Mouse (Mus musculus) kidney, postnatal 10 days (tissue): ENCODE measurements around the gene Pnmal1.

Experiments used
- DNase-seq: peaks from one replicate; pipeline ENCODE4 v3.0.0; 2021; ENCODE audit warnings: mixed read lengths

Pnmal1 gene

GRCm38 (mm10) chr7:16924037-16924834 lies 35.2 kb upstream of the Pnmal1 start, which contains the start of gene Calm3:
Calm3 (minus strand) TSS chr7:16924114.
- peak; percentile 100 for DNase-seq

GRCm38 (mm10) chr7:16928341-16928740 lies 31.1 kb upstream of the Pnmal1 start:
- no peak for DNase-seq

GRCm38 (mm10) chr7:16930850-16931249 lies 28.6 kb upstream of the Pnmal1 start:
- DNase-seq, result peak; percentile 85

- peak; percentile 91 for DNase-seq
Measured at GRCm38 (mm10) chr7:16931968-16932627, 27.4 kb upstream of the Pnmal1 start.

- peak; percentile 80 for DNase-seq
Measured at GRCm38 (mm10) chr7:16932704-16933577, 26.5 kb upstream of the Pnmal1 start.

- DNase-seq, result peak; percentile 34
Measured at GRCm38 (mm10) chr7:16937312-16937711, 22.2 kb upstream of the Pnmal1 start.

GRCm38 (mm10) chr7:16938117-16938791 lies 21.2 kb upstream of the Pnmal1 start:
- DNase-seq, result no peak

- peak; percentile 52 for DNase-seq
Measured at GRCm38 (mm10) chr7:16940292-16940691, 19.2 kb upstream of the Pnmal1 start.

GRCm38 (mm10) chr7:16942861-16943260 lies 16.6 kb upstream of the Pnmal1 start:
- DNase-seq, result no peak

GRCm38 (mm10) chr7:16944061-16944807 lies 15.2 kb upstream of the Pnmal1 start, which contains the start of gene Pnmal2:
Pnmal2 (plus strand) TSS chr7:16944682.
- DNase-seq, result peak; percentile 92

- no peak for DNase-seq
Measured at GRCm38 (mm10) chr7:16944808-16945315, 14.6 kb upstream of the Pnmal1 start.

- DNase-seq, result peak; percentile 27
Measured at GRCm38 (mm10) chr7:16945419-16945818, 14.1 kb upstream of the Pnmal1 start.

- peak; percentile 42 for DNase-seq
Measured at GRCm38 (mm10) chr7:16946441-16947348, 12.8 kb upstream of the Pnmal1 start.

- peak; percentile 50 for DNase-seq
Measured at GRCm38 (mm10) chr7:16947349-16947895, 12.1 kb upstream of the Pnmal1 start.

GRCm38 (mm10) chr7:16947959-16948361 lies 11.5 kb upstream of the Pnmal1 start:
- peak; percentile 78 for DNase-seq

GRCm38 (mm10) chr7:16948923-16949458 lies 10.5 kb upstream of the Pnmal1 start:
- DNase-seq, result no peak

GRCm38 (mm10) chr7:16949908-16950841 lies 9.3 kb upstream of the Pnmal1 start:
- peak; percentile 86 for DNase-seq

- DNase-seq, result peak; percentile 87
Measured at GRCm38 (mm10) chr7:16950861-16951635, 8.4 kb upstream of the Pnmal1 start.
